ENCODE assay signal across 9 mouse cellular contexts in the genomic region with DNA sequence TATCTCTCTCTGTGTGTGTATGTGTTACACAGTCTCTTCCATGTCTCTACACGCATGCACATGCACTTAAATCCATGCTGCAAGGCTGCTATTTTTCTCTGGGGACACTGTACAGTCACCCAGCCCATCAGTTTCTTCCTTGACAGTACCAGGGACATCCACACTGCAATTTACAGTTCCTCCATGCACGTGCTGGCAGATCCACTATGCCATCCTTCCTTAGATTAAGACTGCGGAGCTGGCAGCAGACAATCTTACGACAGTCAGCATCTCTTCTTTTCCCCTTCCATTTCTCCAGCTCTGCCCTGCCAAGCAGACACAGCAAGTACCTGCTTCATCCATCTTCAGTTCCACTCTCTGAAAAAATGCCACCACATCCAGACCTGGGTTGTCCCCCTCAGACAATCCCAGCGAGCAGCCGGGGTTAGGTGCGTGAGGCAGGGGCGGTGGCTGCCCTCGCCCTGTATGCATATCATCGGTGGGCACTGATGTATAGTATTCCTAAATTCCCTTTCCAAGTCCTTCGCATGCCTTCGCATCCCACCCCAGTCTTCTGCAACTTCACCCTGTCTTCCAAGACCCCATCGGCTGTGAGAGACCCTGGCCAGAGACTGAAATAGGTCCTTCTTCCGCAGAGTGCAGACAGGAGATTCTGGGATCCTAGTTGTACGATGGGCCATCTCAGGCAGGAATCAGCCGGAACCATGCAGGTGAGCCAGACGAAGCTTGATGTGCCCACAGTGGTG.
DNase-seq lines count a peak whose midpoint lies in the region; ATAC-seq and TF ChIP-seq lines count a peak whose summit lies in the region.
"Had no signal": no experiment of that assay in that cellular context is flagged by ENCODE, and none has a peak within 500 bp of the region (broad histone marks: within the 10 kb centered on the region; RNA-seq: fewer than 3 reads in every experiment).

No protein-coding gene starts in this region.

- TF ChIP-seq CTCF in heart, postnatal 0 days (IDR thresholded peaks at IDR 0.05; ENCODE audit: low read depth), result no peak

- H3K27ac ChIP-seq in kidney, embryonic 16.5 days (ENCODE audit: low read length), result peak overlapping the region; percentile 97
- H3K27ac ChIP-seq in heart, postnatal 0 days (ENCODE audit: low read depth), result peak overlapping the region; percentile 94

- peak overlapping the region; percentile 45 for H3K9ac ChIP-seq in kidney, embryonic 16.5 days (replicated peaks; ENCODE audit: low read length)
- no peak overlapping the region for H3K9ac ChIP-seq in heart, postnatal 0 days (replicated peaks; ENCODE audit: low read depth, low read length)

- no peak for DNase-seq in kidney, postnatal 25 days
- DNase-seq in cerebellum, postnatal 36 days, result peak; percentile 11 to 37
- peak; percentile 8 for DNase-seq in heart, postnatal 0 days (ENCODE audit: low spot score)
- DNase-seq in left cerebral cortex, postnatal 25 days (ENCODE audit: low spot score in 2 of 2), result peak; percentile 40 to 41
- DNase-seq in right cerebral cortex, postnatal 25 days, result peak; percentile 55
- no peak for DNase-seq in Muller cell, postnatal 12 days (ENCODE audit: inconsistent ontology term)
- no peak for DNase-seq in liver

- no peak for ATAC-seq in kidney, embryonic 16.5 days (ENCODE audit: low FRiP score, low TSS enrichment)
- no peak for ATAC-seq in heart, postnatal 0 days (ENCODE audit: insufficient read depth, low read depth)

- peaks cover 47% of the 10 kb centered on the region for H3K4me1 ChIP-seq in kidney, embryonic 16.5 days (ENCODE audit: insufficient read depth, low read length)
- H3K4me1 ChIP-seq in heart, postnatal 0 days (ENCODE audit: control insufficient read depth, insufficient read depth), result peaks cover 19% of the 10 kb centered on the region

- intact Hi-C loops in left cerebral cortex, postnatal 25 days (cut with DNase I), result loop anchor here (1.0 to 5.0 kb wide), 4 partner anchors 298 to 1416 kb away; no protein-coding TSS in a partner anchor

- H3K27me3 ChIP-seq in kidney, embryonic 16.5 days (ENCODE audit: insufficient read depth, low read length), result no peaks in the 10 kb centered on the region
- H3K27me3 ChIP-seq in heart, postnatal 0 days (ENCODE audit: control insufficient read depth, insufficient read depth, low read length), result no peaks in the 10 kb centered on the region

- H3K36me3 ChIP-seq in kidney, embryonic 16.5 days (ENCODE audit: insufficient read depth, low read length), result no peaks in the 10 kb centered on the region
- no peaks in the 10 kb centered on the region for H3K36me3 ChIP-seq in heart, postnatal 0 days (replicated peaks; ENCODE audit: control insufficient read depth, insufficient read depth, low read length)
- H3K36me3 ChIP-seq: G1E had no signal

- no peak overlapping the region for H3K4me3 ChIP-seq in kidney, embryonic 16.5 days (ENCODE audit: low read length)
- H3K4me3 ChIP-seq in heart, postnatal 0 days (ENCODE audit: low read depth, low read length), result peak overlapping the region; percentile 35

- TF ChIP-seq EP300 in heart, postnatal 0 days (IDR thresholded peaks at IDR 0.05; ENCODE audit: low read depth), result no peak

- no peaks in the 10 kb centered on the region for H3K9me3 ChIP-seq in kidney, embryonic 16.5 days (ENCODE audit: low read length)
- H3K9me3 ChIP-seq in heart, postnatal 0 days (replicated peaks; ENCODE audit: control insufficient read depth, low read length), result no peaks in the 10 kb centered on the region
- H3K9me3 ChIP-seq: G1E had no signal

- 86% methylated on average over 17 of the region's 17 CpGs for WGBS in kidney, embryonic 16.5 days
- WGBS in heart, postnatal 0 days, result 80% methylated on average over 17 of the region's 17 CpGs

- H3K4me2 ChIP-seq in kidney, embryonic 16.5 days (replicated peaks; ENCODE audit: low read depth, low read length), result peak overlapping the region; percentile 53
- peak overlapping the region; percentile 63 for H3K4me2 ChIP-seq in heart, postnatal 0 days (ENCODE audit: low read depth, low read length)

Comparison
In these comparisons a context has a peak if more than half of its experiments do, and no peak if none do; other contexts are left out.
1. DNase-seq: peak in cerebellum, postnatal 36 days (2 of 2), heart, postnatal 0 days (single experiment), left cerebral cortex, postnatal 25 days (2 of 2) and right cerebral cortex, postnatal 25 days (single experiment); none in kidney, postnatal 25 days (0 of 2), Muller cell, postnatal 12 days (single experiment) and liver (single experiment).